Mouse (Mus musculus): ENCODE results near the gene Oas3.

Oas3 gene

DNA sequence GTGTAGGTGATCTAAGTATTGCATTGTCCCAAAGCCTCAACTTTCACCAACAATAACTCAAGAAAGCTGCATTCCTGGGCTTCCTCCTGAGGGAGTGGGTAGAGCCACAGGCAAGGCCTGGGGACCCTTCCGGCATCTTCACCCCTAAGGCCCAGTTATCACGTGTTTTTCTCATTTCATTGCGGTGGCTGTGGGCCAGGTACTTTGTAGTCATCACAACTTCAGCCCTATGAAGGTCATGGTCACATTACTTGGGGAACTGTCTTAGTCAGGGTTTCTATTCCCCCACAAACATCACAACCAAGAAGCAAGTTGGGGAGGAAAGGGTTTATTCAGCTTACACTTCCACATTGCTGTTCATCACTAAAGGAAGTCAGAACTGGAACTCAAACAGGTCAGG lies 24.7 kb downstream of the Oas3 start:
- DNase-seq (ENCODE audit: low read depth, low spot score), result no peak

- no peak for DNase-seq (ENCODE audit: low read depth, low spot score)
These were observed 26.3 kb downstream of the Oas3 start for GRCm38 (mm10) chr5:120751206-120751605.

GRCm38 (mm10) chr5:120749688-120750087 lies 27.8 kb downstream of the Oas3 start, which contains the start of gene Oas2:
Gene Oas2, minus strand, starts transcription at chr5:120749853.
- DNase-seq (ENCODE audit: low read depth, low spot score), result no peak

- peak; percentile 77 for DNase-seq (ENCODE audit: low read depth, low spot score)
These were observed 31.0 kb downstream of the Oas3 start for GRCm38 (mm10) chr5:120746451-120746850.

DNA sequence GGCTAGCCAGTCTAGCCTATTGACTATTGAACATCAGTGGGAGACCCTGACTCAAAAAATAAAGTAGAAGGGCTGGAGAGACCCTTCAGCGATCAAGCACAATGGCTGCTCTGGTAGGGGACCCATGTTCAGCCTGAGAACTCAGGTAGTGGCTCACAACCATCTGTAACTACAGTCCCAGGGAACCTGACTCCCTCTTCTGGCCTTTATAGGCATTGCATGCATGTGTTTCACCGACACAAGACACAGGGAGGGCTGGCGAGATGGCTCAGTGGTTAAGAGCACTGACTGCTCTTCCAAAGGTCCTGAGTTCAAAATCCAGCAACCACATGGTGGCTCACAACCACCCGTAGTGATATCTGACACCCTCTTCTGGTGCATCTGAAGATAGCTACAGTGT lies 35.3 kb downstream of the Oas3 start:
- peak; percentile 56 for DNase-seq (ENCODE audit: low read depth, low spot score)

DNA sequence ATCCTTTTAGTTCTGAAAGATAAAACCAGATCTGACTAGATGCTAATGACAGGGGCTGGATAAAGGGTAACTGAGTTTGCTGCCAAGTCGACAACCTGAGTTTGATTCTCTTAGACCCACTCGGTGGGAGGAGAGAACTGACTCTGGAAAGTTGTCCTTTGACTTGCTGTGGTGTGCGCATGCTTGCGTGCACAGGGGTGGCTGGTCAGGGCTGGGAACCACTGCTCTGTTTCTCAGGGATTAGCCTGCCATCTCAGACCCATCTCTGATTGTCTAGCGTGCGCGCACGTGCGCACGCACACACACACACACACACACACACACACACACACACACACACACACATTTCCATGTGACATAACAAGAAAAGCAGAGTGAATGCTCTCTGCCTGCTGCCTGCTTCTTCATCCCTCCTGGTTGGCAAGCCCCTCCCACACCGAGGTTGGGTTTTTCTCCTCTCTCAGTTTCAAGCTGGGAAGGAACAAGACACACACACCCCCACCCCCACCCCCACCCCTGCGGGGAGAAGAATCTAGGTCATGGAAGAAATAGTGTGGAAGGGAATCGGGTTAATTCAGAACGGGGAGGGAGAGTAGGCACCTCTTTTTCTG lies 43.0 kb downstream of the Oas3 start:
- peak; percentile 73 for DNase-seq (ENCODE audit: low read depth, low spot score)

DNA sequence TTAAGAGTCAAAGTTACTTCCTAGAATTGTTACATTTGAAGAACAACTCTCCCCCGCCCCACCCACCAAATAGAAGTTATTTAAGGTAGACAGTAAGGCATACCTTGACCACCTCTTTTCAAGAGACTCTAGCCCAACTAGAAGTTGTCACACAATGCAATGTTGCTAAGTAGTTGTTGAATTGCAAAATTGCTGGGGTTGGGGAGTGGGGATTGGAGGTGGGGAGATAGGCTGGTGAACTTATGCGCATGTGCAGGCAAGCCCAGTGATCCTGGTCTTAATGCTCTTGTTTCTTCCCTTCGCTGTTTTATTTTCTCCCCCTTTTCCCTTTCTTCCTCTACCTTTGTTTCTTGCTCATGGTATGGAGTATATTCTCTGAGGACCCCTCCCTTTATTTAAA lies 43.8 kb downstream of the Oas3 start:
- DNase-seq (ENCODE audit: low read depth, low spot score), result no peak

DNA sequence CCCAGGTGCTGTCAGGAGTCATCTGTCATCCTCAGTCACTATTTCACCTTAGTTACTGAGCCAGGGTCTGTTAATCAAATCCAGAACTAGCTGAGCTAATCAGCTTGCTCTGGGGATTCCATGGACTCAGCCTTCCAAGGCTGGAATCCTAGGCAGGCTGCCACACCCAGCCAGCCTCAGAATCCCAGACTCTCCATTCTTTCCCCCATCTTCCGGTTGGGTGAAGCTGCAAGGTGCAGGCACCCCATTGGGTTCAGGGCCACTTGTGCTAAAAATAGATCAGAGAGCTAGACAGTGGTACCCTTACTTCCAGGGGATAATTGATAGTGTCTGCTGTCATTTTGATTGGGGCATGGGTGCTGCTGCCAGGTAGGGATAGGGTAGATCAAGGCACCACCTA lies 44.7 kb downstream of the Oas3 start:
- no peak for DNase-seq (ENCODE audit: low read depth, low spot score)

- DNase-seq (ENCODE audit: low read depth, low spot score), result peak; percentile 55
These were observed 48.1 kb downstream of the Oas3 start for GRCm38 (mm10) chr5:120729319-120729718.

GRCm38 (mm10) chr5:120725811-120726455 lies 51.5 kb downstream of the Oas3 start:
- DNase-seq (ENCODE audit: low read depth, low spot score), result no peak

DNA sequence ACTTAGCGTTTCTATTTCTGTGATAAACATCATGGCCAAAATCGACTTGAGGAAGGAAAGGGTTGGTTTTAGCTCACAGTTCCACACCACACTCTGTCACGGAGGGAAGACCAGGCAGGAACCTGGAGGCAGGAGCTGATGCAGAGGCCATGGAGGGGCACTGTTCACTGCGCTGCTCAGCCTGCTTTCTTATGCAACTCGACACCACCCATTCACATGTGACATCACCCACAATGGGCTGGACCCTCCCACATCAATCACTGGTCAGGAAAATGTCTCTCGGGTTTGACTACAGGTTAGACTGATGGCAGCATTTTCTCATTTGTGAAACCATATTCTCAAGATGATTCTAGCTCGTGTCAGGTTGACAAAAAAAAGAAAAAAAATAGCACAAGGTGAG lies 56.5 kb downstream of the Oas3 start:
- DNase-seq (ENCODE audit: low read depth, low spot score), result no peak

DNA sequence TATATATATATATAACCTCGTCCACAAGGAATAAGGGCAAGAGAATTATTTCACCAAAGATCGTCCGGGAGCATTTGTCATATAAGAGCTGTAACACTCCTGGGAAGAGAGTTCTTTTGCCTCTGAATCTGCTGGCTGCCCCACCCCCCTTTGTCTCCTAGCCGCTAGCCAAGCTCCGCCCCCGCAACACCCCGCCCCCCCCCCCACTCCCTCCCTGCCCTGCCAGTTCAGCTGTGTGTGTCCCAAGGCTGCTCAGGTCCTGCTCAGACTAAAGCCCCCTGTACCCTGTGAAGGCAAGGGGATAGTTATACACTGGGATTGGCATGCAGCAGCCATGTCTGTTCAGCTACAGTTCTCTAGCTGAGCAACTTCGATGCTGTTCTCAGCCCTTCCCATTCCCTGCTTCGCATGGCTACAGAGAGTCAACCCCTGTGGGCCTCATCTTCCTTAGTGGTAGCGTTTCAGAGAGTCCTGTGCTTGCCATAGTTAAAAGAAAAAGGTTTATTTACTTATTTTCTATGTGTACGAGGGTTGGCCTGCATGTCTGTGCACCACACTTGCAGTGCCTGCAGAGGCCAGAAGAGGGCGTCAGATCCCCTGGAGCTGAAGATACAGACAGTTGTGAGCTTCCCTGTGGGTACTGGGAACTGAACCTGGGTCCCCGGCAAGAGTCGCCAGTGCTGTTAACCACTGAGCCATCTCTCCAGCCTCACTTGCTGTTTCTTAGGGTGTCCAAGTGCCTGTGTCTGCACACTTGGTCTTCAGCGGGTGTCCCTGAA lies 58.7 kb downstream of the Oas3 start:
- DNase-seq (ENCODE audit: low read depth, low spot score), result no peak

DNA sequence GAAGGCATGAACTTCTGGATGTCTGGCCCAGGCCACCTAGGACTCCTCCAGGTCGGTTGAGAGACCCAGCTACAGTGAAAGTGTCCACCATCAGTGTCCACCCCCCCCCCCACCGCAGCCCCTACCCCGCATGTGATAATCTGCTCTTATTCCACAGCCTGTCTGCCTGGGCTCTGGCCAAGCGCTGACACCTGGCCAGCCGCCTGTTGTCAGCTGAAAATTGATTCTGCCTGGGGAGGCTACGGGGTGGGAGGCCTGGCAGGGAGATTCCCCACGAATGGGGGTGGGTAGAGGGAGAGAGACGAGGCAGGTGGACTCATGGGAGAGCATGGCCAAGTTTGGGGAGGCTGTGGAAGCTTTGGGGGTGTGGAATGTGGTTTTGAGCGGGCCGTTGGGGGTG lies 60.3 kb downstream of the Oas3 start:
- no peak for DNase-seq (ENCODE audit: low read depth, low spot score)

DNA sequence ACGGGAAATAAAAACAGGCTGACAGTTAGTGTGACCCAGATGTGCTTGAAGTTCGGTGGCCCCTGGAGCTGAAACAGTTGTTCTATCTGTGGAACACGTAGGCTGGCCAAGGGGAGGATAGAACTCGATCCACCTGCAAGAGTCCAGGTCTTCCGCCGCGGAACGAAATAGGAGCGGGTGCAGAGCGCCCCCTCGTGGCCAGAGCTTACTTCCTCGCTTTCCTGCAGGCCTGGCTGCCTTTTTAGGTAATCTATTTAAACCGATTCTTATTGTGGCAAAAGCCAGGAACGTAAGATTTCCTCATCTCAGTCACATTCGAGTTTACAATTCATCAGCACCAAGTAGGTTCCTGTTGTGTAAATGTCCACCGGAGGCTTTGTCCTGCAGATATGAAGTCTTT lies 63.1 kb downstream of the Oas3 start:
- peak; percentile 91 for DNase-seq (ENCODE audit: low read depth, low spot score)

DNA sequence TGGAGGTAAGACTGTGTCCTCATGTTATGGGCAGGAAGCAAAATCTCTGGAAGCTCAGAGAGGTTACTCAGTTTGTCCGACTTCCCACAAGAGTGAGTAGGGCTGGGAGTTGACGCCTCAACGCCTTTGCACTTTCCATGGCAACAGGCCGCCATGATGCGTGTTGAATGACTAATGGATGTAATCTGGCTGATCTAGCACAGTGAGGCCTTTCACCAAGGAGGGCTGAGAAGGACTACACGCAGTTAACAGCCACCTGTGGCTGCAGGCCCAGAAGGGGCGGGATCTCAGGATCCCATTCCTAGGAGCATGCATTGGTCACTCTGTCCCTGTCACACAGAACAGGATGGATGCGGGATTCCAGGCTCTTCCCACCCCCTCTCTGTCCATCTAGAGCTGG lies 64.7 kb downstream of the Oas3 start:
- no peak for DNase-seq (ENCODE audit: low read depth, low spot score)

GRCm38 (mm10) chr5:120711827-120712226 lies 65.6 kb downstream of the Oas3 start, which contains the start of gene Dtx1:
Gene Dtx1, minus strand, starts transcription at chr5:120711927.
- no peak for DNase-seq (ENCODE audit: low read depth, low spot score)

- peak; percentile 85 for DNase-seq (ENCODE audit: low read depth, low spot score)
These were observed 66.0 kb downstream of the Oas3 start for GRCm38 (mm10) chr5:120711416-120711815.

DNA sequence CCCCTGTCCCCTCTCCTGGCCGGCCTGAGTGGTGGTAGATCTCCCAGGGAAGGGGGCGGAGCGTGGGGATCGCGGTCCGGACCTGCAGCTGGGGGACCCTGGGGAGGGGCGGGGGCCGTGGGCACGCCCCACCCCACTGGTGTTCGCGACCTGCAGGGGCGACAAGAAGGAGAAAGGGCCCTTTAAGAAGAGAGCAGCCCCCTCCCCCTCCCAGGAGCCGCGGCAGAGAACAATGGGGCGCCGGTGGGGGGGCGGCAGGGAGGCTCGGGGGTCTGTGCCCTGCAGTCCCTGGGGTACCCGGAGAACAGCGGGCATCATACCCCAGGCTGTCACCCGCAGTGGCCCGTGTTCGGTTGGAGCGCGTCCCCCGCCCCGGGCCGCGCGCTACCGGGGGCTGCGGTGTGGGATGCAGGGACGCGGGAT lies 66.6 kb downstream of the Oas3 start:
- no peak for DNase-seq (ENCODE audit: low read depth, low spot score)

GRCm38 (mm10) chr5:120710161-120710825 lies 67.2 kb downstream of the Oas3 start:
- peak; percentile 62 for DNase-seq (ENCODE audit: low read depth, low spot score)

- no peak for DNase-seq (ENCODE audit: low read depth, low spot score)
These were observed 70.5 kb downstream of the Oas3 start for GRCm38 (mm10) chr5:120706976-120707375.

- DNase-seq (ENCODE audit: low read depth, low spot score), result peak; percentile 73
These were observed 70.9 kb downstream of the Oas3 start for GRCm38 (mm10) chr5:120706541-120706940.

- no peak for DNase-seq (ENCODE audit: low read depth, low spot score)
These were observed 73.0 kb downstream of the Oas3 start for GRCm38 (mm10) chr5:120704421-120704820.
